Mouse (Mus musculus) thymus, postnatal 10 days (tissue): ENCODE results near the gene Zbtb16.

Source experiments
- DNase-seq, 2 experiments: peaks; one replicate each; pipeline ENCODE4 v3.0.0; 2021; ENCODE audit warnings: low spot score in 2 of 2

Zbtb16 gene

DNA sequence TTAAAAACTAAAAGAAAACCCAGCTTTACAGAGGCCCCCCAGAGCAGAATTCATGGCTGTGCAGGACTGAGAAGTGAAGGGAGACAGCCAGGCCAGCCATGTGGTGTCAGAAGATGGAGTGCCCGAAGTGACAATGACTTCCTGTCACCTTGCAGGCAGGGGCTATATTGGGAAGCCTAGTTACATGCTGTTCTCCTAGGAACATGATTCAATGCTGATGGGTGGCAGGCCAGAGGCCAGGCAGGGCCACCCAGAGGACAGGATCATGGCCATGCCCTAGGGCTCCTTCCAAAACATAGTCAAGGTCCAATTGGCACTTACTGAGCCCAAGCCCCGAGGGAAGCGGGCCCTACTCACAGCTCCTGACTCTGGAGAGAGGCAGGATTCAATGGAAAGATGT, 106.6 kb downstream of the Zbtb16 start:
- no peak for DNase-seq

DNA sequence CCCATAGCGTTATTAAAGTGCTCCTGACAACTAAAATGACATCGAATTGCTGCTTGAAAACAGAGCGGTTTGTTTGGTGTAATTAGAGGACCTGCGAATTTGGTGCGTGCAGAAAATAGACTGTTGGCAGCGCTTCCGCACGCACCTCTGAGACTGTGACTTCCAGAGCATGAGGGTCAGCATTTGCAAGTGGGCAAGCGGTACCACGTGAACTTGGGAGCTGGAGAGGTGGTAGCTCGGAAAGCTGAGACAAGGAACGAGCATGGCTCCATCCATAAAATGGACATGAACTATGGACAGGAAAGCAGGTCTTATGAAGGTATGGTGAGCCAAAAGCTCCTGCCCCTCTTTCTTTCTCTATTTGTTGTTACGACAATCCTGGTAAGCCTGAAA, 107.3 kb downstream of the Zbtb16 start:
- no peak for DNase-seq

DNA sequence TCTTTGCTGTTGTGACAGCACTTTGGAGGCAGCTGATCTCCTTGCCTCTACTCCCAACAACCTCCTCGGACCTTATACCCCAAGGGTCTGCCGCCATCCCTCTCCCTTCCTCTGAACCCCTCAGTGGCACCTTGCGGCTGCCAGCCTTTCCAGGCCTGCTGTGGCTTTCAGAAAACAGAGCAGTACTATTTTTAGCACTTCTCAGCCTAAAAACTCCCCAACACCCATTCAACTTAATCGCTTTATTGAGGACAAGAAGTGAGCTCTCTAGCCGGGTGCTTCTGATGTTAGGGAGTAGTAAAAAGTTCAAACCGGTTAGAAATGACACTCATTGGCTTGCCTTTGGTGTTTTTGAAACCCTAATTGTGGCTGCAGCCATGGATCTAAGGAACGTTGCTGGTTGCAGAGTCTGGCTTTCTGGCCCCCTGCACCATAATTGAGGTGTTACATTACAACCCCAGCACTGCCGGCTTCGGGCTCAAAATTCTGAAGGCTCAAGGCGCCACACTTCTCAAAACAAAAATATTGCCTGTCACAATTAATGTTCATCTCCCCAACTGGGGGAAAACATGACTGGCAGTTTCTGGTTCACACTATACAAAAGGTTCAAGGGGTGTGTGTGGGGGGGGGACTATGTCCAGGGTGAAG, 107.8 kb downstream of the Zbtb16 start:
- no peak for DNase-seq

DNA sequence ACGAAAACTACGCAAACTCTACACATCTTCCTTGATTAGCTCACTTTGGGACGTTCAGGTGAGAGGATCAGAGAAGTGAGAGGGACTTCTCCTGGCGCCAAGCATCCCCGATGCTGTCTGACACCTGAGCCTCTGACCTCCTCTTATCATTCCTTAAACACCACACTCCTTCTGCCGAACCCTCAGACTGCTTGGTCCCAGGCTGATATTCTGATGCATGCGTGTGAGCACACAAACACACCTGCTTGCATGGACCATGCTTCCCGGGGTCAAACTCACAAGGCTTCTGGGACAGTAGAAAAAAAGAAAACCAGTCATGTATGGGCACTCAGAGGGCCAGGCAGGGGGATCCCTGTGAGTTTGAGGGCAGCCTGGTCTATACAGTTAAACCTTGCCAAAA, 109.7 kb downstream of the Zbtb16 start:
- no peak for DNase-seq

DNA sequence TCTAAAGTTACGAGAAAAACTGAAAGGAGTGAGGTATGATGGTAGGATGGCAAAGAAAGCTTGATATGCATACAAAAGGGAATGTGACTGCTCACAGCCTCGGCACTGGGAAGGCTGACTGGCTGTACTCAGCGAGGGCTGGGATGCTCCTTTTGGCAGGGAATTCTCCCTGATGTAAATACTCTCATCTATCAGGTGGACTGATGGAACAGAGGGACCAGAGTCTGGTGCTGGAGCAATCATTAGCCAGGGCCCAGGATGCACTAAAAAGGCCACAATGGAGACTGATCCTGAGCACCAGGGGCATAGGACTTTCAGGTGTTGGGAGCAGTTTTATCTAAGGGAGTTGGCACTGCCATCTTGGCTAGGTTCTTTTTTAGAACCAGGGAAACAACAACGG, 110.1 kb downstream of the Zbtb16 start:
- DNase-seq = no peak

DNA sequence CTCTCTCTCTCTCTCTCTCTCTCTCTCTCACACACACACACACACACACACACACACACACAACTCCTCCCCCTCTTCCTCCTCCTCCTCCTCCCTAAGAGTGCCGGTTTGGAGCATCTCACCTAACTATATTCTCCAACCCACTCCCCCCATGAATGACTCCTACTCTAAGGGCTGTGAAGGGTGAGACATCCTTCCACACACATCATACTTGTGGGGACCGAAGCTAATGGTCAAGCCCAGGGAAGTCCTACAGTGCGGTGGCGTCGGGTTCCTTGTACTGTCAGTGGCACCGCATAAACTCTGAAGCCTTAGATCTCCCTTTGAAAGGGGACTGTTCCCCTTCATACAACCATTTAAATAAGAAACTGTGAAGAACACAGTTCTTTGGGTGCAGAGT, 110.9 kb downstream of the Zbtb16 start:
- no peak for DNase-seq

DNA sequence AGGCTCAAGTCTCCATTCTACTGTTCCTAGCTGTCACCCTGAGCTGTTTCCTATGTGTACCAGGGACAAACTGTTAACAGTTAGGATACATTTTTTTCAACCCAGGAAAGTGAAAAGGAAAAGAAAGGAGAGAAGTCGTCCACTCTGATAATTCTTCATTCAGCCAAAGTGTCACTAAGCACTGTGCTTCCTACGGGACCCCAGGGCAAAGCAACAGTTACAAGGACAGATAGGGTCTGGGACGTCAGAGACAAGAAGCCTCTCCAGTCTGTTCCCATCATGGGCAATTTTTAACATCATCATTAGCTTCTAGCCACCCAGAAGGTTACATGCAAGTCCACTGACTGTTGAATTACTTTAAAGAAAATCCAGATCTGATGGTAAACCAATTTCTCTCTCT, 111.3 kb downstream of the Zbtb16 start:
- no peak for DNase-seq

DNA sequence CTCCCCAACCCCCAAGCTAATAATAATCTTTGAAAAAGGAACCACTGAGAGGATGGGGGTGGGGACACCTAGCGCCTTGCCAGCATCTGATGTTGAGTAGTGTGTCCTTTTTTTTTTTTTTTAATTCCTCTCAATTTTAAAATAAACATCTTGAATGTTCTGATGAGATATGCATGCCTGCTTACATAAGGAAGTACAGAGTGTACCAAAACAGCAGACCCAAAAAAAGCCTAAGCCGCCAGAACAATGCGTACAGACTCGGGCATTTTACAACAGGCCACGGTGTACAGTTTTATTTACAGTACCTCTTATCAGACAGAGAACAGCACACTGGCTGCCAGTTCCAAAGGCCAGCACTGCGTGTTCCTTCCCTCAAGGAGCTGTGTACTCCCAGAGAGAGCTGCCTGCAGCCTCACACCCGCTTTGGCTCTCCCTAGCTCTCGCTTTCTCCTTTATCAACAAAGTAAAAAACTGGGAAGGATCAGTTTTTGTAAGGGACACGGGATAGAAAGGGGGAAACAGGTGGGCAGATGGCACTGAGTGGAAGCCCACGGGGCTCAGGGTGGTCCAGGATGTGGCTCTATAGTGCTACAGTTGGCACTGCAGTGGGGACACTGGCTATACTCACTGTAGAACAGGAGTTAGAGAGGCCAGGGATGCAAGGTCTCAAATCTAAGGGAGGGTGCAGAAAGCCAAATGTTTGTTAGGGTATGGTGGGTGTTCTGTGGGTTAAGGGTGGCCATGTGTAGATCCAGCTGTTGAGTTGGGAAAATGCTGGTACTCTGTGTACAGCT, 112.3 kb downstream of the Zbtb16 start:
- DNase-seq = no peak

DNA sequence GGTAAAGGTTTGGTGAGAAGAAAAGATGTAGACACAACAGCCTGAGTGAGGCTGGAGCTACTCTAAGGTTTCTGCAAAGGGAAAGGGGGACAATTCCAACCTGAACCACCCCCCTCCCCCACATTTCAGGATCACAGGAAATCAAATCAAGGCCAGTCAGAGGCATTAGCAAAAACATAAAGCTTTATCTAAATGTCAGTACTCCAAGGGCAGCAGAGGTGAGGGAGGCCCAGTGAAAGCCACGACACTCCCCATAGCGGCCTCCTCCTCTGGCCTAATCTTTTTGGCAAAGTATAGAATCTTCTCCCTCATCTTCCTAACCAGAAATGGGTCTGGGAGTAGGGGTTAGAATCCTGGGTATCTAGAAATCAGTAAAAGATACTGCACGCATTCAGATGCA, 113.0 kb downstream of the Zbtb16 start:
- DNase-seq = no peak

DNA sequence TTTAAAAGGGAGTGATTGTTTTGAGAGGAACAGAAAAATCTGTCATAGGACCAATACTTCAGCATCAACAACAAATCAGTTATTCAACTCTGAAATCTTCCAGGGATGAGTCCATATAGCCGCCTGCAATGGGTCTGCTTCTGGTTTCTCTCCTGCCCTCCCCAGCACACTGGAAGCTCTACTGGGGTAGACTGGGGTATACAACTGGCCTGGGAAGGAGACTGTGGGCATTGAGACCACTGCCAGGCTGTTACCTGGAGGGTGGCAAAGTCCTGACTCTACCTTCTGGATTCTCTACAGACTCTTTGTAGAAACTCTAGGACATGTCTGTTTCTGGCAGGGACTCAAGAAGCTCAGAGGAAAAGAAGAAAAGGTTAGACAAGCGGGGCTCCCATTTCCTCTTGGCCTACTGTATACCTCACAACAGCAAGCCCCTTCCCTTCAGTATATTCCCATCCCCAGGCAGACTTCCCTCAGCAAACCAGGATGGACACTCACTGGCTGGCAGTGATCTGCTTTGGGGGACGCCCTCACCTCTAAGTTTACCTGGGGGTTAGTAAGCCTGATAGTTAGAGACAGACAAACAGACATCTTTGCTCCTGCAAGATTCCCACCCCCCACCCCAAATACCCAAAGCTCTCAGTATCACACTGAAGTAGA, 113.6 kb downstream of the Zbtb16 start:
- DNase-seq = no peak

DNA sequence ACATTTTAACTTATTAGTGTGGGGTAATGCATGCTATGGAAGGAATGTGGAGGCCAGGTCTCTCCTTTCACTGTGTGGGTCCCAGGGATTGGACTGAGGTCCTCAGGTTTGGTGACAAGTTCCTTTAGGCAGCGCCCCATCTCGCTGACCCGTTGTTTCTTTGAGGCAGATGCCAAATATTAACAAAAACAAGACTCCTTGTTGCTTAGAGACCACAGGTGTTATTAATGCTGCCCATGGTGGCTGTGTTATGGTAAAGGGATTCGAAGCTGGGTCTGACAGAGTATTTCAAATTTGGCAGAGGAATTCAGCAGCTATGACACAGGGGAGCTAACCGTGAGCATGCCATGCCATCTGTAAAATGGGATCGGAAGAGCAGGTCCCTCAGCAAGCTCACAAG, 114.4 kb downstream of the Zbtb16 start:
- DNase-seq = no peak

DNA sequence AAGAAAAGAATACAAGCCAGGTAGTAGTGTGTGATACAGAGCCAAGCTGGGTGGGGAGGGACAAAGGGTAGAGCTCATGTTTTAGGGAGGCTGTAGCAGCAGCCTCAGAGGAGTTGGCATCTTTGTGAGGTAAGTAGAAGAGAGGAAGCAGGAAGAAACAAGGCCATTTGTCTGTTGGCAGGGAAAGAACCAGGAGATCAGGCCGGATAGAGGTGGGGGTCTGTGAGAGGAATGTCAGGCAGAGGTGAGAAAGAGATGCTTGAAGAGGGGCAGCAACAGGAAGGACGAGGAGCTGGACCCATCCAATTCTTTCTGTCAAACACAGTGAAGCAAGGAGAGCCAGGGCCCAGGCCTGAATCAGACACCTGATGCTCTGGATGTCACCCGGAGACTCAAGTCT, 114.8 kb downstream of the Zbtb16 start:
- DNase-seq = no peak

DNA sequence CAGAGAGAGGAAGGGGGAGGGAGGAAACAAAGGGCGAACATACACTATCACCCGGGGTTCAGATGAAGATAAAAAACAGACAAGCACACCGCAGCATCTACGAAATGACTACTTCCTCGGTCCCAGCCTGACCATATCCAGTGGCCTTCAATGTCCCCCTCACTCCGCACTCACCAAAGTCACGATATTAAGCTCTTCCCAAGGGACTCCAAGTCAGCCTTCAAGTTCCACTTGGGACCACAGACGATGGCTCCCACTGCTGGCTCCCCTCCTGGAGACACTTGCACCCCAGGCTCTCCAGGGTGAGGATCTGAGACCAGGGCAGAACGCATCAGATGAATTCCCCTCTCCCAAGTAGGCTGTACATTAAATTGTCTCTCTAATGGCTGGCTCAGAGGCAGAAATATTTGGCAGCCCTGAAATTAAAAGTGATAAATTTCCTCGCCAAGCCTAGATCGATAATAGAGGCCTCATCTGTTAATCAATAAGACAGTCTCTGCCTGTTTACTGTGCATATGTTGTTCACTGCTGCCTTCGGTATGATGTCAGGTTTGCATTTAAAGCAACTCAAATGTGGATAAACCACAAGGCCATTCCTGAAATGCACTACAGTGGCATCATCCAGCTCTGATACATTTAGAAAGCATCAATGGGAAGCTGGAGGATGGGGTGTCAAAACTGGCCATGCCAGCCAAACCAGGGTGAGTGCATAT, 115.6 kb downstream of the Zbtb16 start:
- DNase-seq = no peak

DNA sequence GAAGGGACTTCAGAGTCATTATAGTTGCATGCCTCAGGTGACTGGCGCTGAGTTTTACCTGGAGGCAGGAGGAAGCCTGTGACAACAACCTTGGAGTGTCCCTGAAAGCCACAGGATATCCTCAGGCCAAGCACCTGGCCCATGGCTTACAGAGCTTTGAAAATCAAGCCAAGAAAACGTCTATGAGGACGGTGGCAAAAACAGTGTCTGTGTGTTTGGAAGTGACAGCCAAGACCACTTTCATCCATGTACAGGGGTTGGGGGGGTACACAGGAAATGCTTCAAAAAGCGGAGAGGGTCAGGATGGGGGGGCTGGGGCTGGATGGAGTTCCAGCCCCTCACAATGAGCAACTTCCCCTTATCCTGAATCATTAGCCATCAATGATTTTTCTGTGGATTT, 116.4 kb downstream of the Zbtb16 start:
- DNase-seq = no peak

DNA sequence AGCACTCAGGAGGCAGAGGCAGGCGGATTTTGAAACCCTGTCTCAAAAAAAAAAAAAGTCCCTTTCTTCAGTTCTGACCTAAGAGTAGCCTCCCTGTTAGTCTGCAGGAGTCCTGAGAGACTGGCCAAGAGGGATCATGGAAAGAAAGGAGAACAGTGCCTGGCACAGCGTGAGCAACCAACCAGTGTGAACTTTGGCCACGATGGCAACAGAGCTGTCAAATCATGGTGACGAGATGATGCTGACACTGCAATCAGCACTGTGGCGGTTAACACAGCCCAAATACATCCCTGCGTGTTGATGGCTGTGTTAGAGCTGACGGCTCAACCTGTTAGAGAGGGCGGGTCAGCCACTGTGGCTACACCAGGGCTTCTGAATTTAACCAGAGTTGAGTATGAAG, 119.5 kb downstream of the Zbtb16 start:
- no peak for DNase-seq

DNA sequence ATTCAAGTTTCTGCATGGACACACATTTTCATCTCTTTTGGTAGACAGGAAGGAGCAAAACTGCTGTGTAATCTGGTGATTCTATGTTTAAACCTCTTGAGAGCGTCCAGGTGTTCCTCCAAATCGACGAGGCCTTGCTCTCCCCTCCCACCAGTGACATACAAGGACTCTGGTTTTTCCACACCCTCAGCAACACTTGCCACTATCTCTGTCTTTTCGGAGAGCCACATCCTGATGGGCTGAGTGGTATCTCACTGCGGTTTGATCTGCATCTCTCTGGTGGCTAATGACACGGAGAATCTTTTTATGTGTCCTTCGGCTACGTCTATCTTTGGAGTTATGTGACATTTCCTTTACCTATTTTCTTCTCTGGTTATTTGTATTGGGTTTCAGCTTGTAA, 121.0 kb downstream of the Zbtb16 start:
- DNase-seq = peak in 1 of 2 experiments; percentile 11

DNA sequence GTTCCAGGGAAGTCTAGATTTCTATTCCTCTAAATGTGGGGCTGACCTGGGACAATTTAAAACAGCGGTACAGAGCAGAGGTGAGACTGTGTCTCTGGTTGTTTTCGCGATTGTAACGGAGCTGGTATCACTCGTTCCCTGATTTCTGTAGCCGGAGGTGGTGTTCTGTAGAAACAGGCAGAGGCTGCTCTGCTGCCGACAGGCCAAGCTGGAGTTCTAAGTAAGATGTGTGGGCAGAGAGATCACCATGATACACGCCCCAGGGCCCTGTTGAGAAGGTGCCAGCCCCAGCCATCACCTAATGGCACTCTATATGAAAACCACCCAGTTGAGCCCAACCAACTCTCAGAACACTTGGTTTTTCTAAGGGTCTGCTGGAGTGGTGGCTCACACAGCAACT, 122.2 kb downstream of the Zbtb16 start:
- no peak for DNase-seq

DNA sequence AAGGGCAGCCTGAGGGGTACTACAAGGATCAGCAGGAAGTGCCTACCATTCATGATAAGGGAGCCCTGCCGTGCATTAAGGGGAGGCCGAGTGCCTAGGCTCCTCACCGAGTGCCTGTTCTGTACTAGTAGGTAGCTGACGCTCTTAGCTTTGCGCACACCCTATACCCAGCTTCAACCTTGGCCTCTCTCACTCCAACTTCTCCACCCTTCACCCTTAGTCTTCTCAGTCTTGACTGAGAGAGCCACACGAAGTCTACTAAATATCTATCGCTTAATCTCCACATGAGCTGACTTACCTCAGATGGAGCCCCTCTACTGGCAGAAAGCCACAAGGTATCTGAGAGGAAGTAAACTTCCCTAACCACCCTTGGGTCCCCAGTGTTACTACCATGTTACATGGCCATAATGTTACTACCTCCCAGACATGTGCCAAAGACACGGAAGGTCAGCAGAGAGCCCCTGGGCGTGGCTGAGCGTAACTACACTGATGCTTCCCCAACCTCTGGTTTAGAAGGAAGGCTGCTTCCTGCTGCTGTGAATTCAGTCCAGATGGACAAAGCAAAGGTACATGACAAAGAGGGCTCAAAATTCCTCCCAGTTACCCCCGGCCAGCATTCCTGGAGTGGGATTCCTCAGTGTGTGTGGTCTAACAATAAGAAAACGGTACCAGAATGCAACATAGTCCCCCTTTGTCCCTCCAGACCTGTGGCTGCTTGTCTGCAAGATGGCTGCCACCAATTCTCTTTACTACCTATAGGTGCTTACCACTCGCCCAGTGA, 122.8 kb downstream of the Zbtb16 start:
- no peak for DNase-seq

DNA sequence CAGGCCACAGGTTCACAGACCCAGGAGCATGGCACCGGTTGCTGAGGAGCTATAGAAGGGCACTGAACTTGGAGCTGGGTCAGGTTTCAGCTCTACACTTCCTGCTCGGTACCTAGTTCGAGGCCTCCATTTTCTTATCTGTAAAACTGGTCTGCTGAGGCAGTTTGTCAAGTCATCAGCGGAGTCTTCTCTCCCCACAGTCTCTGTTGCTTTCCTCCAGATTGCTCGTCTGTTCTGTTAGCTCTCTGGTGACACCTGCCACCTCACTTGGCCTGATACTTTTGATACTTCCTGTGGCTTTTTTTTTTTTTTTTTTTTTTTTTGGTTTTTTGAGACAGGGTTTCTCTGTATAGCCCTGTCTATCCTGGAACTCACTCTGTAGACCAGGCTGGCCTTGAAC, 124.2 kb downstream of the Zbtb16 start:
- DNase-seq = no peak

DNA sequence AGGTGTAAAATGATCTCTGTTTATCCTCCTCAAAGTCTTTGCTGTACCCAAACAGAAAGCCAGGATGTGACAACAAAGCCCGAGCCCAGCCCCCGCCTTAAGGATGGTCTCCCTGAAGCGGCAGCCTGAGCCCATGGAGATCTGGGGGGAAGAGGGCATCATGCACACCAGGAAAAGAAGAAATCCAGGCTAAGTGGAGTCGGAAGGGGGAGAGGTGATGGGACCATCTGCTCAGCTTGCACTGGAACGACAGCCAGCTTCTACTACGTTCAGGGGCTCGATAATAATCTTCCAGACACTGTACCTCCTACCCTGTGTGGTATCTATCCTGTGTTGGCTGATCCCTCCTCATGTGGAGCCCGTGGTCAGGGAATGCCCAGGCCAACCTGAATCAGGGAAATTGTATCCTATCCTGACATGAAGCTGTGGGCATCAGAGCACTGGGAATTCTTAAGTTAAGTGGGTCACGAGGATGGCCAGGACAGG, 124.7 kb downstream of the Zbtb16 start:
- DNase-seq = no peak
